Mouse (Mus musculus): ENCODE results near the gene Elf2. TPM values are rescaled to one million over a fixed set of nuclear protein-coding genes. Genes with fewer than 3 reads are reported as not detected.

The Elf2 gene
- polyA plus RNA-seq, 1 experiment, result 18.2 TPM

DNA sequence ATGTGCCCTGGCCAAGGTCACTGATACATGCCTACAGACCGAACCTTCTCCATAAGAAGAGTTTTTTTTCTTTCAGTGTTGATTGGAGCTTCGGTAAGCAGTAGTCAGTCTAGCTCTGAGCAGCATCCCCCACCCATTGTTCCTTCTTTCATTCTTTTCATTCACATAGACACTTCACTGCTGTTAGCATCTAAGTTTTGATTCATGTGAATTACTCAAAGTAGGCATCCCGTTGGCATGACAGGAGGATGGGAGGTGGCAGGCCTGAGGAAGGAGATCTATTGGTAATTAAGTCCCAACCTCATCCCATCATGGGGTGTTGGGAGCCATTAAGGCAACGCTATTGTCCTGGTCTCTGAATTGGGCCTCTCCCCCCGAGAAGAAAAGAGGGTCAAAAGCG lies 124.8 kb downstream of the Elf2 start:
- no peak overlapping the region for H3K4me3 ChIP-seq
- no peaks in the 10 kb centered on the region for H3K27me3 ChIP-seq (ENCODE audit: control insufficient read depth, insufficient read depth, insufficient read length)
- H3K79me2 ChIP-seq (ENCODE audit: control insufficient read depth, insufficient read depth), result no peaks in the 10 kb centered on the region
- H3K4me2 ChIP-seq (ENCODE audit: low read depth), result no peak overlapping the region
- H3ac ChIP-seq (ENCODE audit: control insufficient read depth, insufficient read length), result no peak overlapping the region
- no peaks in the 10 kb centered on the region for H3K36me3 ChIP-seq (ENCODE audit: control insufficient read depth, insufficient read depth)
- no peak for TF ChIP-seq USF1 (IDR thresholded peaks at IDR 0.05; ENCODE audit: low read depth)
- TF ChIP-seq POLR2AphosphoS2 (IDR thresholded peaks at IDR 0.05; ENCODE audit: insufficient read length, low read depth), result no peak
- no peak for TF ChIP-seq SRF (IDR thresholded peaks at IDR 0.05; ENCODE audit: control insufficient read depth, insufficient read length, low read depth)
- TF ChIP-seq TCF3 (IDR thresholded peaks at IDR 0.05; ENCODE audit: insufficient read length, low read depth), result no peak
- no peak for TF ChIP-seq E2F4 (IDR thresholded peaks at IDR 0.05; ENCODE audit: insufficient read depth)
- TF ChIP-seq REST (IDR thresholded peaks at IDR 0.05; ENCODE audit: insufficient read depth, insufficient read length), result no peak
- no peak for TF ChIP-seq CEBPB (IDR thresholded peaks at IDR 0.05; ENCODE audit: insufficient read depth, poor library complexity, severe bottlenecking)
- TF ChIP-seq MAX (IDR thresholded peaks at IDR 0.05; ENCODE audit: low read depth), result no peak
- TF ChIP-seq MYOD1 (IDR thresholded peaks at IDR 0.05; ENCODE audit: control insufficient read depth in 1 of 3, insufficient read length in 2 of 3, low read depth in 2 of 3), result no peak
- TF ChIP-seq MYOG (IDR thresholded peaks at IDR 0.05; ENCODE audit: control insufficient read depth in 1 of 3, insufficient read depth in 1 of 3, insufficient read length in 2 of 3, low read depth in 2 of 3), result no peak
- no peak for TF ChIP-seq POLR2A (IDR thresholded peaks at IDR 0.05; ENCODE audit: insufficient read length, low read depth)
- TF ChIP-seq TCF12 (IDR thresholded peaks at IDR 0.05; ENCODE audit: insufficient read depth, poor library complexity, severe bottlenecking), result no peak

DNA sequence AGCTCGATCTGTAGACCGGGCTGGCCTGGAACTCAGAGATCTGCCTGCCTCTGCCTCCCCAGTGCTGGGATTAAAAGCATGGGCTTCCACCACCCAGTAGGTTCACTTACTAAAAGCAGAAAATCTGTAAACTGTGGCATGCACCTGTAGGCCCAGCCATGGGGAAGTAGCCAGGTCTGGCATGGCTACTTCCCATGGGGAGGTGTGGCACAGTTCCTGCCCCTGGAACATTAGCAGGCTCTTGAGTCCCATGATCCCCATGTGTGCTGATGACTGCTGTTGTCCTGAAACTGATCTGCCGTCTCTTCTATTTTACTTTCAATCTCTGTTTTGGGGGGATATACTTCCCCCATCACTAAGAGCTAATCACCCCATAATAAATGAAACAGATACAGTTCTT lies 127.4 kb downstream of the Elf2 start:
- TF ChIP-seq POLR2A (IDR thresholded peaks at IDR 0.05; ENCODE audit: insufficient read length, low read depth) (no peak), MYOD1 (IDR thresholded peaks at IDR 0.05; ENCODE audit: control insufficient read depth in 1 of 3, insufficient read length in 2 of 3, low read depth in 2 of 3) (no peak)
- H3K36me3 ChIP-seq (ENCODE audit: control insufficient read depth, insufficient read depth), result no peaks in the 10 kb centered on the region

DNA sequence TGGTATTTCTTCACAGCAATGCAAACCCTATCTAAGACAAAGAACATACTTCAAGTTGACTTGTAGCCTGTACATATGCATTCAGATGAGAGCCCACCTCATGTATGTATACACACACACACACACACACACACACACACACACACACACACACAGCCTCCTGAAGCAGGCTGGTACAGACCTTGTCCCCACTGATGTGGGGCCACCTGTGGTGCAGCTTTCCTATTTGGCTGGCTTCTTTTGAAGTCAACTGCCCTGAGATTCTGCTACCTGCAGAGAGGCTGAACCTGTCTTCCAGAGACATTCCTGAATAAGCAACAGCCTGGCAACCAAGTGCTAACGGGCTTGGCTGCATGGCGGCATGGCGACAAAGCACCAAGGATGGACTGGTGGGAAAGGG lies 130.0 kb downstream of the Elf2 start:
- Histone ChIP-seq H3K79me2 (ENCODE audit: control insufficient read depth, insufficient read depth) (no peaks in the 10 kb centered on the region), H3K36me3 (ENCODE audit: control insufficient read depth, insufficient read depth) (no peaks in the 10 kb centered on the region), H3K27me3 (ENCODE audit: control insufficient read depth, insufficient read depth, insufficient read length) (no peaks in the 10 kb centered on the region), H3K4me3 (no peak overlapping the region), H3K4me2 (ENCODE audit: low read depth) (no peak overlapping the region), H3ac (ENCODE audit: control insufficient read depth, insufficient read length) (no peak overlapping the region)
- TF ChIP-seq SRF (IDR thresholded peaks at IDR 0.05; ENCODE audit: control insufficient read depth, insufficient read length, low read depth) (no peak), CEBPB (IDR thresholded peaks at IDR 0.05; ENCODE audit: insufficient read depth, poor library complexity, severe bottlenecking) (no peak), E2F4 (IDR thresholded peaks at IDR 0.05; ENCODE audit: insufficient read depth) (no peak), USF1 (IDR thresholded peaks at IDR 0.05; ENCODE audit: low read depth) (no peak), MYOD1 (IDR thresholded peaks at IDR 0.05; ENCODE audit: control insufficient read depth in 1 of 3, insufficient read length in 2 of 3, low read depth in 2 of 3) (no peak), MAX (IDR thresholded peaks at IDR 0.05; ENCODE audit: low read depth) (no peak), TCF3 (IDR thresholded peaks at IDR 0.05; ENCODE audit: insufficient read length, low read depth) (no peak), MYOG (IDR thresholded peaks at IDR 0.05; ENCODE audit: control insufficient read depth in 1 of 3, insufficient read depth in 1 of 3, insufficient read length in 2 of 3, low read depth in 2 of 3) (no peak), TCF12 (IDR thresholded peaks at IDR 0.05; ENCODE audit: insufficient read depth, poor library complexity, severe bottlenecking) (no peak), REST (IDR thresholded peaks at IDR 0.05; ENCODE audit: insufficient read depth, insufficient read length) (no peak), POLR2A (IDR thresholded peaks at IDR 0.05; ENCODE audit: insufficient read length, low read depth) (no peak), POLR2AphosphoS2 (IDR thresholded peaks at IDR 0.05; ENCODE audit: insufficient read length, low read depth) (no peak)

More for the DNA sequence above, 127.4 kb downstream of the Elf2 start:
- Histone ChIP-seq H3K4me3 (no peak overlapping the region), H3K79me2 (ENCODE audit: control insufficient read depth, insufficient read depth) (no peaks in the 10 kb centered on the region), H3K27me3 (ENCODE audit: control insufficient read depth, insufficient read depth, insufficient read length) (no peaks in the 10 kb centered on the region), H3K4me2 (ENCODE audit: low read depth) (no peak overlapping the region), H3ac (ENCODE audit: control insufficient read depth, insufficient read length) (no peak overlapping the region)

DNA sequence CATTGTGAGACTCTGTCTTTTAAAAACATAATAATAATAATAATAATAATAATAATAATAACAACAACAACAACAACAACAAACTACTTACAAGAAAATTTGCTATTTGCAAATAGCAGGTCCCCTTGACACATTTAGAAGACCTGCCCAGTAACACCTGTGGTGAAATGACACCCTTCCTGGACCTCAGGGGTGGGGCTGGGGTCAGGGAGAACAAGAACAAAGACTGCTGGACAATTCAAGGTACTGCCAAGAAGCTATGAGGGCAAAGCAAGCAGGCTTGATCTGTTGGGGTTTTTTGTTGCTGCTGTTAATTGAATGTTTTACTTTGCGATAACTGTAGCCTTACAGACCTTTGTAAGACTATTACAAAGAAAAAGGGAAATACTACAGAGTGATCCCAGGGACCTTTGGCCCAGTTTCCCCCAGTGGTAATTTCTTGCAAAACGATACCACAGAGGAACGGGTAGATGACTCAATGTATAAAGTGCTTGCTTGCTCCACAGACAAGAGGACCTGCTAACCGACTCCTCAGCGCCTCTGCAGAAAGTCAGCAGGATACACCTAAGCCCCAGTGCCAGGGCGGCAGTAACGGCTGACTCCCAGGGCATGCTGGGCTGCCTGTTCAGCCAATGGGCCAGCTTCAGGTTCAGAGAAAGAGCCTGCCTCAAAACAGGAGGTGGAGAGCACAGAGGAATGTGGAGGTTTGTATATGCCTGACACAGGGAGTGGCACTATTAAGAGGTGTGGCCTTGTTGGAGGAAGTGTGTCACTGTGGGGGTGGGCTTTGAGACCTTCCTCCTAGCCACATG lies 130.8 kb downstream of the Elf2 start:
- no peaks in the 10 kb centered on the region for H3K36me3 ChIP-seq (ENCODE audit: control insufficient read depth, insufficient read depth)
- no peak overlapping the region for H3K4me2 ChIP-seq (ENCODE audit: low read depth)
- H3ac ChIP-seq (ENCODE audit: control insufficient read depth, insufficient read length), result no peak overlapping the region
- TF ChIP-seq SRF (IDR thresholded peaks at IDR 0.05; ENCODE audit: control insufficient read depth, insufficient read length, low read depth) (no peak), CEBPB (IDR thresholded peaks at IDR 0.05; ENCODE audit: insufficient read depth, poor library complexity, severe bottlenecking) (no peak), MYOD1 (IDR thresholded peaks at IDR 0.05; ENCODE audit: control insufficient read depth in 1 of 3, insufficient read length in 2 of 3, low read depth in 2 of 3) (no peak)
- H3K27me3 ChIP-seq (ENCODE audit: control insufficient read depth, insufficient read depth, insufficient read length), result no peaks in the 10 kb centered on the region
- H3K79me2 ChIP-seq (ENCODE audit: control insufficient read depth, insufficient read depth), result no peaks in the 10 kb centered on the region
- H3K4me3 ChIP-seq, result no peak overlapping the region

DNA sequence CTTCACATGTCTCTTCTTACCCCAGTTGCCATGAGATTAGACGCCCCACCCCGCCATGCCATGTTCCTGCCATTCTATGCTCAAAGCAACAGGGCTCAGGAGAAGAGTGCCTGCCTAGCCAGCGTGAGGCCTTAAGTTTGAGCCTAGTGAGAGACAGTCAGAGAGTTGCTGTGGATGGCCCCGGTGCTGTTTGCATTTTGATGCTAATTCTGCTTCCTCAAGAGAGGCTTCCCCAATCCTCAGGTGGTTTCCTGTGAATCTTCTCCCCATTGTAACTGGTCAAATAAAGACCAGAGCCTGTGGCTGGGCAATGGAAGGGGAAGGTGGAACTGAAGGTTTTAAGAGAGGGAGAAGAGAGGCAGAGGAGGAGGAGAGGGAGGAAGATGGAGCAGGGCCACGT lies 131.8 kb downstream of the Elf2 start:
- no peaks in the 10 kb centered on the region for H3K27me3 ChIP-seq (ENCODE audit: control insufficient read depth, insufficient read depth, insufficient read length)
- H3K36me3 ChIP-seq (ENCODE audit: control insufficient read depth, insufficient read depth), result no peaks in the 10 kb centered on the region
- H3K79me2 ChIP-seq (ENCODE audit: control insufficient read depth, insufficient read depth), result no peaks in the 10 kb centered on the region
- H3K4me2 ChIP-seq (ENCODE audit: low read depth), result no peak overlapping the region
- no peak overlapping the region for H3K4me3 ChIP-seq
- TF ChIP-seq POLR2AphosphoS2 (IDR thresholded peaks at IDR 0.05; ENCODE audit: insufficient read length, low read depth), result no peak
- TF ChIP-seq REST (IDR thresholded peaks at IDR 0.05; ENCODE audit: insufficient read depth, insufficient read length), result no peak
- no peak for TF ChIP-seq USF1 (IDR thresholded peaks at IDR 0.05; ENCODE audit: low read depth)
- TF ChIP-seq TCF3 (IDR thresholded peaks at IDR 0.05; ENCODE audit: insufficient read length, low read depth), result no peak
- no peak for TF ChIP-seq CEBPB (IDR thresholded peaks at IDR 0.05; ENCODE audit: insufficient read depth, poor library complexity, severe bottlenecking)
- TF ChIP-seq MAX (IDR thresholded peaks at IDR 0.05; ENCODE audit: low read depth), result no peak
- TF ChIP-seq TCF12 (IDR thresholded peaks at IDR 0.05; ENCODE audit: insufficient read depth, poor library complexity, severe bottlenecking), result no peak
- no peak for TF ChIP-seq SRF (IDR thresholded peaks at IDR 0.05; ENCODE audit: control insufficient read depth, insufficient read length, low read depth)
- TF ChIP-seq MYOD1 (IDR thresholded peaks at IDR 0.05; ENCODE audit: control insufficient read depth in 1 of 3, insufficient read length in 2 of 3, low read depth in 2 of 3), result no peak
- no peak for TF ChIP-seq E2F4 (IDR thresholded peaks at IDR 0.05; ENCODE audit: insufficient read depth)
- no peak for TF ChIP-seq MYOG (IDR thresholded peaks at IDR 0.05; ENCODE audit: control insufficient read depth in 1 of 3, insufficient read depth in 1 of 3, insufficient read length in 2 of 3, low read depth in 2 of 3)
- no peak for TF ChIP-seq POLR2A (IDR thresholded peaks at IDR 0.05; ENCODE audit: insufficient read length, low read depth)
- no peak overlapping the region for H3ac ChIP-seq (ENCODE audit: control insufficient read depth, insufficient read length)
